Mouse (Mus musculus) kidney, embryonic 15.5 days (tissue): ENCODE measurements around the gene Sec31b. TPM values are rescaled to one million over a fixed set of nuclear protein-coding genes. Genes with fewer than 3 reads are reported as not detected.

ENCODE experiments used
- polyA plus RNA-seq: library from polyadenylated mRNA; unstranded; fragments of >200 nt; fragmentation: Nextera tagmentation; extraction: Ambion mirVana; gene quantifications from 2 replicates; pipeline ENCODE4 v1.2.1, GENCODE M21; 2015

Gene Sec31b
- polyA plus RNA-seq, 1 experiment from 2014 or later = 1.3 TPM

Other genes with a start within 250 kb of the Sec31b start
- gene Scd4, start 212.8 kb downstream of the Sec31b start, polyA plus RNA-seq = 0.09 and 0.10 TPM in 2 replicates
- gene Scd1, start 138.0 kb downstream of the Sec31b start, polyA plus RNA-seq = 4.1 and 5.2 TPM in 2 replicates
- gene Wnt8b, start 52.4 kb downstream of the Sec31b start, polyA plus RNA-seq = 2.6 and 3.4 TPM in 2 replicates
- not detected in 2 replicates for gene Gm20538, start 7.0 kb upstream of the Sec31b start, polyA plus RNA-seq
- 599 and 609 TPM in 2 replicates for gene Ndufb8, start 9.6 kb upstream of the Sec31b start, polyA plus RNA-seq
- gene Hif1an, start 17.0 kb upstream of the Sec31b start, polyA plus RNA-seq = 32.4 and 32.5 TPM in 2 replicates
- 34.6 and 36.9 TPM in 2 replicates for gene Pax2, start 210.2 kb upstream of the Sec31b start, polyA plus RNA-seq